Mouse (Mus musculus): Measurements from ENCODE around the gene Pcdh19. TPM values are rescaled to one million over a fixed set of nuclear protein-coding genes. Genes with fewer than 3 reads are reported as not detected.

Pcdh19 gene
- polyA plus RNA-seq (2014; fragmentation: Illumina TruSeq; extraction: RNeasy Lipid Tissue Mini Kit (QIAGEN cat#74804); ENCODE audit: low read depth, low replicate concordance) = 3.2 TPM

DNA sequence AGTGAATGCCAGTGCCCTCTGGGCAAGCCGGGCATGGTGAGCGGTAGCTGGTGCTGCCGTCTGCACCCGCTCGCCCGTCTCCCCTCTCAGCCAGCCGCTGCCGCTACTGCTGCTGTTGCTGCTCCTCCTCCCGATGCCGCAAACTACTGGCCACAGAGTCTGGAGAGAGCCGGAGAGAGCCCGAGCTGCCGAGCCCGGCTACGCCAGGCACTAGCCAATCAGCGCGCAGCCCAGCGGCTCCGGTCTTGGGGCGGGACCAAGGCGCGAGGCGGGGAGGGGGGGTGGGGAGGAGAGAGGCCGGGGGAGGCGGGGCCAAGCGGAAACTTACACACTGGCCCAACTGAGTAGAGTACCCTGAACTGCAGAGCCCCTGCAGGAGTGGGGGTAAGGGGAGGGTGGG, at the start of gene Pcdh19:
Pcdh19 (minus strand) TSS at position 148 of the 400 bp plus-strand sequence.

Other genes starting within 250 kb of the Pcdh19 start
- gene Tnmd, start 162.0 kb upstream of the Pcdh19 start, polyA plus RNA-seq (2014; fragmentation: Illumina TruSeq; extraction: RNeasy Lipid Tissue Mini Kit (QIAGEN cat#74804); ENCODE audit: low read depth, low replicate concordance) = 1.5 TPM
- gene Tspan6, start 209.4 kb upstream of the Pcdh19 start, polyA plus RNA-seq (2014; fragmentation: Illumina TruSeq; extraction: RNeasy Lipid Tissue Mini Kit (QIAGEN cat#74804); ENCODE audit: low read depth, low replicate concordance) = 32.0 TPM
- 9.9 TPM for gene Srpx2, start 219.4 kb upstream of the Pcdh19 start, polyA plus RNA-seq (2014; fragmentation: Illumina TruSeq; extraction: RNeasy Lipid Tissue Mini Kit (QIAGEN cat#74804); ENCODE audit: low read depth, low replicate concordance)

Data from adipose tissue, adult 10 weeks (tissue).